Mouse (Mus musculus) G1E (cell line): ENCODE measurements at regions not wholly inside any gene's neighbourhood (a gene's known extent, or its start where the extent isn't known, plus 50 kb on each side); places are given as distances from the start of the nearest gene placed in this dataset.

Source experiments
- CTCF ChIP-seq: IDR thresholded peaks from 2 replicates; pipeline ENCODE4 v1.5.1; 2012; ENCODE audit warnings: low read depth, low read length, inconsistent platforms, mixed read lengths
- GATA1 ChIP-seq: IDR thresholded peaks from 2 replicates; pipeline ENCODE4 v1.6.1; 2012; ENCODE audit warnings: borderline replicate concordance, low read length, inconsistent platforms, mixed read lengths
- GATA2 ChIP-seq: IDR thresholded peaks from 2 replicates; pipeline ENCODE4 v1.6.1; 2012; ENCODE audit warnings: low read depth, low read length, inconsistent platforms, borderline replicate concordance
- POLR2AphosphoS5 ChIP-seq: IDR thresholded peaks from 2 replicates; pipeline ENCODE4 v1.6.1; 2012; ENCODE audit warnings: low read depth, low read length, inconsistent platforms; ENCODE audit not compliant: insufficient replicate concordance
- TAL1 ChIP-seq: conservative IDR thresholded peaks from 2 replicates; pipeline ENCODE4 v1.6.1; 2012; ENCODE audit warnings: low read depth, low read length, inconsistent platforms, mixed read lengths

DNA sequence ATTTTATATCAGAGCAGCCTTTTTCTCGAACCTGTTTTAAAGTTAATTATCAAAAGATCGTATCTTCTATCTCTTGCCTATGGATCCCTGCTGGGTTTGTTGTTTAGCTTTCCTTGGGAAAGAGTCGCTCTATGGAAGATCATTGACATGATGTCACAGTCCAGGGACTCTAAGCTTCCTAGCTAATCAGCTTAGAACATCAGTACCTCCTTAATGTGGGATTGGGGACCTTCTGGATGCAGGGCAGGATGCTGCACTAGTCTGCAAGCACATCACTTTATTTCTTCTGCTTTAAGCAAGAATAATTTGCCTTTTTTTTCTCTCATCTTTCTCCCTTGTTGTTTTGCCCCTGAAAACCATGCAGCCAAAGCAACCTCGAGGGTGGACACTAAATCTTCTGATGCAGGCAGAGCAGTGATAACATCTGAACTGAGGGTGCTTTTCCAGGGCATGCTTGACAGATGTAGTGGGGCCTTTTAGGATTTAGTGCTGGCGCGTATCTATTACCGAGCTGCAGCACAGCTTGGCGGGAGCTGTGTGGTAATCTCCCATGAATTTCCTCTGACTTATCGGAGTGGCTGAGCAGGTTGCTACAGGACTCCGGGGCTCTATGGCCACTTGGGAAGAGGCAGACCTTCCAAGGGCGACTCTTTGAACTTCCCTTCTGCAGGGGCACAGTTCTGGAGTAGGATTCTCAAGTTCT, 425.0 kb downstream of the Bcl11a start:
- no peak for TF ChIP-seq CTCF
- no peak for TF ChIP-seq GATA1
- no peak for TF ChIP-seq TAL1
- TF ChIP-seq POLR2AphosphoS5, result no peak
- no peak for TF ChIP-seq GATA2
